Mouse (Mus musculus): ENCODE data around the gene Hspb3. TPM values are rescaled to one million over a fixed set of nuclear protein-coding genes. Genes with fewer than 3 reads are reported as not detected.

Gene Hspb3
- polyA plus RNA-seq, 1 experiment from 2014 or later, result 1.0 TPM

GRCm38 (mm10) chr13:113615546-113615941 lies 47.9 kb downstream of the Hspb3 start:
- peak overlapping the region; percentile 45; the same call in 1 of the 2 replicates for H3K27ac ChIP-seq
- peaks cover 4% of the 10 kb centered on the region; the same call in 1 of the 2 replicates for H3K36me3 ChIP-seq
- peaks cover 67% of the 10 kb centered on the region for H3K4me1 ChIP-seq
- H3K27me3 ChIP-seq, result no peaks in the 10 kb centered on the region
- H3K9me3 ChIP-seq, result no peaks in the 10 kb centered on the region
- H3K9ac ChIP-seq, result peak overlapping the region; percentile 95
- no peak for ATAC-seq (ENCODE audit: insufficient number of reproducible peaks, insufficient read depth, low FRiP score, low TSS enrichment, low read depth)
- WGBS, result 2% methylated on average over 10 of the region's 10 CpGs
- peak overlapping the region; percentile 71 for H3K4me3 ChIP-seq
- H3K4me2 ChIP-seq, result peak overlapping the region; percentile 89

- Histone ChIP-seq H3K4me1 (peaks cover 69% of the 10 kb centered on the region), H3K36me3 (peaks cover 4% of the 10 kb centered on the region; the same call in 1 of the 2 replicates), H3K27me3 (no peaks in the 10 kb centered on the region), H3K9me3 (no peaks in the 10 kb centered on the region), H3K4me3 (peak overlapping the region; percentile 71), H3K27ac (peak overlapping the region; percentile 45), H3K9ac (peak overlapping the region; percentile 95), H3K4me2 (peak overlapping the region; percentile 89)
- 0 out of 2 replicates have a peak, but pooled peaks have one; percentile 33 for ATAC-seq (ENCODE audit: insufficient number of reproducible peaks, insufficient read depth, low FRiP score, low TSS enrichment, low read depth)
- 6% methylated on average over 24 of the region's 24 CpGs for WGBS
Measured at GRCm38 (mm10) chr13:113614635-113615545, 48.6 kb downstream of the Hspb3 start.

GRCm38 (mm10) chr13:113613882-113614281 lies 49.6 kb downstream of the Hspb3 start:
- H3K27ac ChIP-seq, result peak overlapping the region; percentile 55; the same call in 1 of the 2 replicates
- WGBS, result 33% methylated on average over 10 of the region's 10 CpGs
- no peaks in the 10 kb centered on the region for H3K27me3 ChIP-seq
- peaks cover 76% of the 10 kb centered on the region for H3K4me1 ChIP-seq
- ATAC-seq (ENCODE audit: insufficient number of reproducible peaks, insufficient read depth, low FRiP score, low TSS enrichment, low read depth), result no peak
- H3K9me3 ChIP-seq, result no peaks in the 10 kb centered on the region
- peak overlapping the region; percentile 71 for H3K4me3 ChIP-seq
- H3K4me2 ChIP-seq, result peak overlapping the region; percentile 89
- peaks cover 7% of the 10 kb centered on the region; the same call in 1 of the 2 replicates for H3K36me3 ChIP-seq
- peak overlapping the region; percentile 4 for H3K9ac ChIP-seq

GRCm38 (mm10) chr13:113613341-113613740 lies 50.1 kb downstream of the Hspb3 start:
- Histone ChIP-seq H3K4me3 (peak overlapping the region; percentile 71), H3K27ac (peak overlapping the region; percentile 55), H3K9ac (peak overlapping the region; percentile 4), H3K36me3 (peaks cover 7% of the 10 kb centered on the region), H3K27me3 (no peaks in the 10 kb centered on the region), H3K4me2 (peak overlapping the region; percentile 89), H3K9me3 (no peaks in the 10 kb centered on the region), H3K4me1 (peaks cover 79% of the 10 kb centered on the region)
- 11% methylated on average over 12 of the region's 12 CpGs for WGBS
- no peak for ATAC-seq (ENCODE audit: insufficient number of reproducible peaks, insufficient read depth, low FRiP score, low TSS enrichment, low read depth)

Other genes with a start within 250 kb of the Hspb3 start
- gene Snx18, start 45.1 kb downstream of the Hspb3 start, polyA plus RNA-seq (2015; fragmentation: Nextera tagmentation; extraction: Ambion mirVana), result 23.2 and 25.5 TPM in 2 replicates
- 15.6 and 16.5 TPM in 2 replicates for gene Arl15, start 130.8 kb upstream of the Hspb3 start, polyA plus RNA-seq (2015; fragmentation: Nextera tagmentation; extraction: Ambion mirVana)